Mouse (Mus musculus) spleen, adult 12 weeks (tissue): Measurements from ENCODE around the gene Slc30a5.
"Not testable (repeated sequence)": the region's sequence is repeated elsewhere in the genome, so short reads cannot be mapped to it uniquely, and the experiment has no call there.

Source experiments
- DNase-seq: peaks from one replicate; pipeline ENCODE4 v3.0.0; 2022; ENCODE audit warnings: low spot score

Slc30a5 gene

DNA sequence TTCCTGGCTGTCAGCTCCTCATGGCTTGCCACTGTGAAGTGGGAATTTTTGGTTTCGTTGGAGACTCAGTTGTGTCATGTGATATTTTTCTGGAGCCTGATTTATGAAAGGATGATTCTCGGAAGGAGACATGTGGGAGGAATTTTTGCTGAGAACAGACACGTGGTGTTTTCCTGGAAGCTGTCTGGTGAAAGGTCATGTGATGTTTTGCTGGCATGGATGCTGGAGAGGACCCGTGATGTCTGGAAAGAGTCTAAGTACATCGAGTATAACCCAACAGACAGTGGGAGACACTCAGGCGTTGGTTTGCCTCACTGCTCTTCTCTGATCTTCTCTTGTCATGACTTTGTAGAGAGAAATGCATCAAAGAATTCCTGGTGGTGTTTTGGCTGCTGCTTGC is 8.5 kb upstream of the Slc30a5 start:
- DNase-seq = no peak

- DNase-seq = no peak
Measured at GRCm38 (mm10) chr13:100834777-100835176, 1.6 kb upstream of the Slc30a5 start.

DNA sequence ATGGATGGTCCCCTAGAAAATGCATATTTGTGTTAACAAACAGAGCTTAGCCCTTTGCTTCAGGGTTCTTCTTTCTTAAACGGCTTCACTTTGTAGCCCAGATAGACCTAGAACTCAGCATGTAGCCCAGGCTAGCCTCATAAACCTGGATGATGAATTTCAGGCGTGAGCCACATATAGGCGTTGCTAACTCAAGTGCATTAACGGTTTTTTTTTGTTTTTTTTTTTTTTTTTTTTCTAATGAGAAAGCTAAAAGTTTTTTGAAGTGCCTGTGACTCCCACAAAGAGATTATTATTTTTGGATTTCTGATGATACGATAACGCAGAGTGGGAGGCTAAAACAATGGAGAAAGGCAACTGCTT is 394 bp upstream of the Slc30a5 start:
- no peak for DNase-seq

- DNase-seq = no peak
Measured at GRCm38 (mm10) chr13:100832188-100832587, 1.0 kb downstream of the Slc30a5 start.

DNA sequence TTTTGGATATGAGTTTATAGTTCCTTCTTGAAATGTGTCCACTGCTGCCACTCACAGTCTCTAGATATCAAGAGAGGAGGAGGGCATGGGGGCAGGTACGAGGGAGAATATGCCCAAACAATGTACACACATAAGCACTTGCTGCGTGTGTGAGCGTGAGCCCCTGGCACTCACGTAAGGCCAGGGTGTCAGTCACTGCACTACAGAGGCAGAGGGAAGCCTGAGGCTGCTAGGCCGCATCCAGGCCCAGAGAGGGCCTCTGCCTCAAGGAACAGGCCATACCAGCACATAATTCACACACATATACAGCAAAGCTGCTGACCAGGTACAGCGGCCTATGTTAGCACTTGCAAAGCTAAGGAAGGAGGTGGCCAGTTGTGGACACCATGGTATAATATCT is 2.1 kb downstream of the Slc30a5 start:
- DNase-seq = no peak

- DNase-seq = no peak
Measured at GRCm38 (mm10) chr13:100825627-100826410, 7.4 kb downstream of the Slc30a5 start.

- no peak for DNase-seq
Measured at GRCm38 (mm10) chr13:100824916-100825315, 8.3 kb downstream of the Slc30a5 start.

GRCm38 (mm10) chr13:100824306-100824705 is 8.9 kb downstream of the Slc30a5 start:
- no peak for DNase-seq

GRCm38 (mm10) chr13:100823863-100824262 is 9.4 kb downstream of the Slc30a5 start:
- DNase-seq = no peak

GRCm38 (mm10) chr13:100814451-100814850 is 18.8 kb downstream of the Slc30a5 start:
- DNase-seq = no peak

GRCm38 (mm10) chr13:100805776-100806175 is 27.5 kb downstream of the Slc30a5 start:
- no peak for DNase-seq

- no peak for DNase-seq
Measured at GRCm38 (mm10) chr13:100797171-100797570, 36.1 kb downstream of the Slc30a5 start.

GRCm38 (mm10) chr13:100789083-100789482 is 44.1 kb downstream of the Slc30a5 start:
- no peak for DNase-seq

DNA sequence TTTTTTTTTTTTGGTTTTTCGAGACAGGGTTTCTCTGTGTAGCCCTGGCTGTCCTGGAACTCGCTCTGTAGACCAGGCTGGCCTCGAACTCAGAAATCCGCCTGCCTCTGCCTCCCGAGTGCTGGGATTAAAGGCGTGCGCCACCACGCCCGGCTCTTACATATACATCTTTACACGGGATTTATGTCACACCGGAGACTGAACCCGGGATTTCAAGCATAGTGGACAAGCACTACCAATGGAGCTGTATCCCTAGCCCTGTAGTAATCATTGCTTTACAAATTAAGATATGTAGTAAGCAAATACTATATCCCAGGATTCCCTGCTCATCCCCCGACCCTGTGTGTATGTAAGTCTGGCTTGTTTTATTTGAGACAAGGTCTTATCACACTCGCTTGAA is 45.2 kb downstream of the Slc30a5 start:
- DNase-seq = not testable (repeated sequence)

GRCm38 (mm10) chr13:100787316-100788010 is 45.8 kb downstream of the Slc30a5 start:
- DNase-seq = no peak

DNA sequence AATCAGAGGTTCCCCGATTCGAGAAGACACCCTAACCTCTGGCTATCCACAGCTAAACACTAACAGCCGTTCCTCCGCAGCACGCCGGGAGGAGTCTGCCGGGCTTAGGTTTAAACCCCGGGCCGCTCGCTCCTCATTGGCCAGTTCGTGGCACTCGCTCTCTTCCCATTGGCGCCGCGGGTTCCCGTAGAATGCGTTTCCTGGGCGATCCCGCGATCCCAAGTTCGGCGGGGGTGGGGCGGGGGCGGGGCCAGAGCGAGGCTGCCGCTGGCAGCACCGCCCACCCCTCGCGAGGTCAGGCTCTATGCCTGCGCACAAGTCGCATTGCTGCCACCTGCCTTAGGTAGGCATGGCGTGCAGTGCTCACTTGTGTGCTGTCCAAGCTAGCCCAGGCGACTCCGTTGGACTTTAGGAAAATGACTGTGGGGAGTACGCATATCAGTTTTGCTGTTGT is 46.8 kb downstream of the Slc30a5 start, which contains the start of gene Ccnb1:
Ccnb1 (minus strand) TSS at position 157 of the 454 bp plus-strand sequence.
- peak; percentile 88 for DNase-seq

- DNase-seq = peak; percentile 20
Measured at GRCm38 (mm10) chr13:100785806-100786413, 47.3 kb downstream of the Slc30a5 start.

- no peak for DNase-seq
Measured at GRCm38 (mm10) chr13:100777491-100777890, 55.7 kb downstream of the Slc30a5 start.

DNA sequence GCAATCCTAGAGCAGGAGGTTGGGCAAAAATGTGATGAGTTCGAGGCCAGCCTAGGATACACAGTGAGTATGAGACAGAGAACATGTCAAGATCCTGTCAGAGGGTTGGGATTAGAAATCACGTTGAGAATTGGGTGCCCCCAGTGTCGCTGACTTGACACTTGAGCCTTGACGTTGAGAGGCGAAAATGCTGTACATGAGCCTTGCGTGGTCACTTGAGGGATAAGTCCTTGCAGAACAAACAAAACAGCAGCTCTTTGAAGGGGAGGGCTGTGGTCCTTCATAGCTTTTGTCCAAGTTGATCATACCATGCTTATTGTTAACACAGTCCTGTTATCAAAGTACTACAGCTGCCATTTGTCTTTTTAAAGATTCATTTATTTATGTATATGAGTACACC is 56.5 kb downstream of the Slc30a5 start:
- no peak for DNase-seq

DNA sequence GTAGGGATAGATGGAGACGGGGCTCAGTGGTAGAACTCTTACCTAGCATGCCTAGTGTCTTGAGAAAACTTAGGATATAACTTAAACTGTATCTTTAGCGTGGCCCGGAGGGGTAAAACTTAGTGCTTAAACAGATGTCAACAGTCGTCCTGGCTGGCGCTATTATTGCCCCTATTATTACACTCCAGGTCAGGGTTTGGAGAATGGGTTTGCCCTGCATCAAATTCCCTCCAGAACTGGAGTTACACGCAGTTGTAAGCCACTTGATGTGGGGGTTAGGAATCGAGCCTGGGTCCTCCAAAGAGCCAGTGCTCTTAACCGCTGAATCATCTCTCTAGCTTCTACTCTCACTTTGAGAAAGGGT is 57.2 kb downstream of the Slc30a5 start:
- no peak for DNase-seq

DNA sequence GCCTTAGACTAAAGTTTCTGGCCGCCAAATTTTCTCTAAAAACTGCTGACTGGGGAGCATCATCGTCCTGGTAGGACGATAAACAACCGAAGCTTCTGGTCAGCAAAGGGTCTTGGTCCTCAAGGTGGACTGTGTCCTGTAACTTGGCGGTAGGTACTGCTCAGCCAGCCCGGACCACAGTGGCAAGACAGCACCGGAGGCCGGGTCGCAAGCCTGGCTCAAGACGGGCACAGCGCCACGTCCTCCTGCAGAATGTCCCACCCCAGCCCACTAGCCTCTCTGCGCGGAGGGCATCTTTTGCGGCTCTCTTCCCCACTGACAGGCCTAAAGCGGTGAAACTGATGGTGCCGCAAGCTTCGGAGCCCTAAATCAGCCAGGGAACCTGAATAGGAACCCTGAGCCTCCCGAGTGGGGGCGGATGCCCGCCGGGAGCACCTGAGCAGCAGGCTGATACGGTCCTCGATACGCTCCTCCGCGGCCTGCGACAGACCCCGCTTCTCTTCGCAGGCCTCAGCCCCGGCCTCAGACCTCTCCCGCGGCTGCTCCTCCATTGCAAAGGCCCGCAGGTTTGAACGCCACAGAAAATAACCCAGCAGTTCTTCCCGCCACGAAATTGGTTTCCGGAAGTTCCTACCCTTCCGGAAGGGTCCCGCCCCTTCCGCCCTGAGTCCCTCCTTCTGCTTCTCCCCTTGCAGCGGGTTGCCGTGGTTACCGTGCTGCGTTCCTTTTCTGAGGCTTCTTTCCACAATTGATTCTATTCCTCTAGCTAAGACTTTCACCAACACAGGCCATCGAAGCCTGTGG is 57.8 kb downstream of the Slc30a5 start, which contains the start of gene Cenph:
Cenph (minus strand) TSS at position 648 of the 804 bp plus-strand sequence.
- peak; percentile 78 for DNase-seq

- DNase-seq = no peak
Measured at GRCm38 (mm10) chr13:100774704-100775103, 58.5 kb downstream of the Slc30a5 start.
